Mouse (Mus musculus) midbrain, postnatal 0 days (tissue): ENCODE measurements around the gene Iqschfp. TPM values are rescaled to one million over a fixed set of nuclear protein-coding genes. Genes with fewer than 3 reads are reported as not detected.
A peak's percentile ranks its signal among the peaks of the same experiment; 100 is the strongest.

Experiments
- ATAC-seq: fragments of 200-750 bp; cut with Nextera tagmentation; 2 replicates; pipeline ENCODE4 v1.8.0; 2017; ENCODE audit warnings: moderate number of reproducible peaks, mild to moderate bottlenecking, moderate TSS enrichment, moderate library complexity; ENCODE audit not compliant: low FRiP score
- DNase-seq: peaks from one replicate; pipeline ENCODE4 v3.0.0-alpha.2; 2015; ENCODE audit warnings: low spot score
- H3K27ac ChIP-seq: fragments of 300-500 bp; sonication (generic); 2 replicates; pipeline ENCODE4 v1.5.1; 2014; ENCODE audit warnings: low read depth, mild to moderate bottlenecking, low read length, mixed read lengths
- H3K27me3 ChIP-seq: fragments of 300-500 bp; sonication (generic); 2 replicates; pipeline ENCODE4 v1.6.1; 2014; ENCODE audit warnings: low read length, control low read depth, mixed read lengths; ENCODE audit not compliant: insufficient read depth
- H3K36me3 ChIP-seq: fragments of 300-500 bp; sonication (generic); 2 replicates; pipeline ENCODE4 v1.6.1; 2014; ENCODE audit warnings: low read length, control low read depth, mixed read lengths; ENCODE audit not compliant: insufficient read depth
- H3K4me1 ChIP-seq: fragments of 300-500 bp; sonication (generic); 2 replicates; pipeline ENCODE4 v1.6.1; 2014; ENCODE audit warnings: mild to moderate bottlenecking, control low read depth, antibody characterized with exemption, low read length, mixed read lengths; ENCODE audit not compliant: insufficient read depth
- H3K4me2 ChIP-seq: fragments of 300-500 bp; sonication (generic); 2 replicates; pipeline ENCODE4 v1.6.1; 2014; ENCODE audit warnings: low read depth, mild to moderate bottlenecking, low read length, mixed read lengths; ENCODE audit not compliant: poor library complexity, severe bottlenecking
- H3K4me3 ChIP-seq: fragments of 300-500 bp; sonication (generic); 2 replicates; pipeline ENCODE4 v1.5.1; 2014; ENCODE audit warnings: low read depth, mild to moderate bottlenecking, low read length, moderate library complexity
- H3K9ac ChIP-seq: fragments of 300-500 bp; sonication (generic); replicated peaks from 2 replicates; pipeline ENCODE4 v1.6.1; 2014; ENCODE audit warnings: mild to moderate bottlenecking, low read length, moderate library complexity, mixed read lengths; ENCODE audit not compliant: poor library complexity, severe bottlenecking
- H3K9me3 ChIP-seq: fragments of 300-500 bp; sonication (generic); 2 replicates; pipeline ENCODE4 v1.6.1; 2016; ENCODE audit warnings: low read length, control low read depth
- CTCF ChIP-seq: IDR thresholded peaks from 2 replicates; pipeline ENCODE4 v1.5.1; 2016; ENCODE audit warnings: antibody characterized with exemption, mild to moderate bottlenecking
- WGBS: fragments of 180-500 bp; shearing (Covaris S2); extraction: QIAGEN DNeasy Blood & Tissue Kit; methylation state at CpG from one replicate; pipeline ENCODE4 v1.1.7; 2014; 5-methylcytosine and 5-hydroxymethylcytosine counted together
- polyA plus RNA-seq: library from polyadenylated mRNA; unstranded; fragments of >200 nt; fragmentation: Nextera tagmentation; extraction: Ambion mirVana; gene quantifications from 2 replicates; pipeline ENCODE4 v1.2.1, GENCODE M21; 2015
- total RNA-seq: library from RNA; depleted of rRNA; stranded (reverse); fragments of >200 nt; gene quantifications from 2 replicates; pipeline ENCODE4 v1.2.3, GENCODE M21; 2014

Iqschfp gene
- total and polyA plus RNA-seq, 2 experiments from 2014 or later: 4.5 to 5.7 TPM

GRCm38 (mm10) chr3:68412262-68412661, 520.2 kb downstream of the Iqschfp start:
- H3K9ac ChIP-seq: no peak overlapping the region
- no peak overlapping the region for H3K27ac ChIP-seq
- ATAC-seq: no peak
- H3K27me3 ChIP-seq: no peaks in the 10 kb centered on the region
- H3K4me2 ChIP-seq: no peak overlapping the region
- WGBS: 80% methylated on average over 3 of the region's 3 CpGs
- no peaks in the 10 kb centered on the region for H3K36me3 ChIP-seq
- no peak overlapping the region for H3K4me3 ChIP-seq
- H3K9me3 ChIP-seq: no peaks in the 10 kb centered on the region
- TF ChIP-seq CTCF: no peak
- DNase-seq: no peak
- H3K4me1 ChIP-seq: no peaks in the 10 kb centered on the region

GRCm38 (mm10) chr3:68419792-68420191, 527.8 kb downstream of the Iqschfp start:
- Histone ChIP-seq H3K36me3 (no peaks in the 10 kb centered on the region), H3K27ac (no peak overlapping the region), H3K9ac (no peak overlapping the region), H3K4me1 (no peaks in the 10 kb centered on the region), H3K9me3 (no peaks in the 10 kb centered on the region), H3K4me2 (no peak overlapping the region), H3K4me3 (no peak overlapping the region), H3K27me3 (no peaks in the 10 kb centered on the region)
- ATAC-seq (no peak), DNase-seq (no peak)
- no peak for TF ChIP-seq CTCF
- 75% methylated on average over 4 of the region's 4 CpGs for WGBS

GRCm38 (mm10) chr3:68420927-68421326, 528.9 kb downstream of the Iqschfp start:
- H3K27me3 ChIP-seq: no peaks in the 10 kb centered on the region
- H3K36me3 ChIP-seq: no peaks in the 10 kb centered on the region
- no peak overlapping the region for H3K9ac ChIP-seq
- no peaks in the 10 kb centered on the region for H3K9me3 ChIP-seq
- H3K4me1 ChIP-seq: no peaks in the 10 kb centered on the region
- WGBS: 86% methylated on average over 2 of the region's 2 CpGs
- ATAC-seq (no peak), DNase-seq (no peak)
- no peak for TF ChIP-seq CTCF
- no peak overlapping the region for H3K4me2 ChIP-seq
- H3K27ac ChIP-seq: no peak overlapping the region
- H3K4me3 ChIP-seq: no peak overlapping the region

- no peak for TF ChIP-seq CTCF
- 92% methylated on average over 2 of the region's 2 CpGs for WGBS
- Histone ChIP-seq H3K27me3 (no peaks in the 10 kb centered on the region), H3K9me3 (no peaks in the 10 kb centered on the region), H3K36me3 (no peaks in the 10 kb centered on the region), H3K4me1 (no peaks in the 10 kb centered on the region), H3K4me2 (no peak overlapping the region), H3K27ac (no peak overlapping the region), H3K9ac (no peak overlapping the region), H3K4me3 (no peak overlapping the region)
- ATAC-seq (no peak), DNase-seq (peak; percentile 60)
Observed at GRCm38 (mm10) chr3:68421849-68422248, 529.8 kb downstream of the Iqschfp start.

- H3K9me3 ChIP-seq: no peaks in the 10 kb centered on the region
- no peaks in the 10 kb centered on the region for H3K36me3 ChIP-seq
- DNase-seq: no peak
- no peaks in the 10 kb centered on the region for H3K4me1 ChIP-seq
- H3K9ac ChIP-seq: no peak overlapping the region
- no peak overlapping the region for H3K4me2 ChIP-seq
- H3K27me3 ChIP-seq: no peaks in the 10 kb centered on the region
- no peak for TF ChIP-seq CTCF
- H3K27ac ChIP-seq: no peak overlapping the region
- no peak for ATAC-seq
- WGBS: 88% methylated on average over 5 of the region's 5 CpGs
- H3K4me3 ChIP-seq: no peak overlapping the region
Observed at GRCm38 (mm10) chr3:68428081-68428480, 536.0 kb downstream of the Iqschfp start.

- TF ChIP-seq CTCF: no peak
- 20% methylated on average over 7 of the region's 7 CpGs for WGBS
- no peak overlapping the region for H3K4me3 ChIP-seq
- H3K27ac ChIP-seq: no peak overlapping the region
- H3K36me3 ChIP-seq: no peaks in the 10 kb centered on the region
- no peaks in the 10 kb centered on the region for H3K9me3 ChIP-seq
- no peaks in the 10 kb centered on the region for H3K4me1 ChIP-seq
- no peak overlapping the region for H3K4me2 ChIP-seq
- no peak overlapping the region for H3K9ac ChIP-seq
- ATAC-seq (no peak), DNase-seq (no peak)
- H3K27me3 ChIP-seq: no peaks in the 10 kb centered on the region
Observed at GRCm38 (mm10) chr3:68434435-68434834, 542.4 kb downstream of the Iqschfp start.

GRCm38 (mm10) chr3:68434897-68435296, 542.9 kb downstream of the Iqschfp start:
- ATAC-seq (no peak), DNase-seq (no peak)
- no peak for TF ChIP-seq CTCF
- WGBS: 80% methylated on average over 2 of the region's 2 CpGs
- Histone ChIP-seq H3K4me1 (no peaks in the 10 kb centered on the region), H3K9me3 (no peaks in the 10 kb centered on the region), H3K27ac (no peak overlapping the region), H3K27me3 (no peaks in the 10 kb centered on the region), H3K9ac (no peak overlapping the region), H3K36me3 (no peaks in the 10 kb centered on the region), H3K4me3 (no peak overlapping the region), H3K4me2 (no peak overlapping the region)
